Mouse (Mus musculus) heart, embryonic 11.5 days (tissue): ENCODE measurements around the gene Cryl1. TPM values are rescaled to one million over a fixed set of nuclear protein-coding genes. Genes with fewer than 3 reads are reported as not detected.

Experiments used
- ATAC-seq: fragments of 200-750 bp; cut with Nextera tagmentation; replicated peaks from 2 replicates; pipeline ENCODE4 v1.8.0; 2017; ENCODE audit warnings: moderate library complexity; ENCODE audit not compliant: insufficient number of reproducible peaks, low FRiP score, low TSS enrichment
- H3K27ac ChIP-seq: fragments of 300-500 bp; sonication (generic); 2 replicates; pipeline ENCODE4 v1.5.1; 2014; ENCODE audit warnings: mild to moderate bottlenecking, low read depth, low read length
- H3K27me3 ChIP-seq: fragments of 300-500 bp; sonication (generic); 2 replicates; pipeline ENCODE4 v1.6.1; 2014; ENCODE audit warnings: mild to moderate bottlenecking, low read length, mixed read lengths; ENCODE audit not compliant: control insufficient read depth, insufficient read depth
- H3K36me3 ChIP-seq: fragments of 300-500 bp; sonication (generic); 2 replicates; pipeline ENCODE4 v1.6.1; 2014; ENCODE audit warnings: mild to moderate bottlenecking, low read length, moderate library complexity, mixed read lengths; ENCODE audit not compliant: control insufficient read depth, insufficient read depth
- H3K4me1 ChIP-seq: fragments of 300-500 bp; sonication (generic); 2 replicates; pipeline ENCODE4 v1.6.1; 2014; ENCODE audit warnings: low read length; ENCODE audit not compliant: control insufficient read depth, insufficient read depth
- H3K4me2 ChIP-seq: fragments of 300-500 bp; sonication (generic); 2 replicates; pipeline ENCODE4 v1.6.1; 2014; ENCODE audit warnings: mild to moderate bottlenecking, moderate library complexity
- H3K4me3 ChIP-seq: fragments of 300-500 bp; sonication (generic); 2 replicates; pipeline ENCODE4 v1.5.1; 2014; ENCODE audit warnings: low read depth, low read length
- H3K9ac ChIP-seq: fragments of 300-500 bp; sonication (generic); 2 replicates; pipeline ENCODE4 v1.6.1; 2014; ENCODE audit warnings: mild to moderate bottlenecking, low read depth, low read length, moderate library complexity
- H3K9me3 ChIP-seq: fragments of 300-500 bp; sonication (generic); replicated peaks from 2 replicates; pipeline ENCODE4 v1.6.1; 2016; ENCODE audit warnings: low read length; ENCODE audit not compliant: control insufficient read depth
- WGBS: fragments of 180-500 bp; shearing (Covaris S2); extraction: QIAGEN DNeasy Blood & Tissue Kit; methylation state at CpG from one replicate; pipeline ENCODE4 v1.1.7; 2014; ENCODE audit not compliant: insufficient replicate concordance; 5-methylcytosine and 5-hydroxymethylcytosine counted together
- polyA plus RNA-seq: library from polyadenylated mRNA; unstranded; fragments of >200 nt; fragmentation: Nextera tagmentation; extraction: Ambion mirVana; gene quantifications from 2 replicates; pipeline ENCODE4 v1.2.1, GENCODE M21; 2014

Cryl1 gene
- polyA plus RNA-seq, 1 experiment from 2014 or later = 11.9 TPM

DNA sequence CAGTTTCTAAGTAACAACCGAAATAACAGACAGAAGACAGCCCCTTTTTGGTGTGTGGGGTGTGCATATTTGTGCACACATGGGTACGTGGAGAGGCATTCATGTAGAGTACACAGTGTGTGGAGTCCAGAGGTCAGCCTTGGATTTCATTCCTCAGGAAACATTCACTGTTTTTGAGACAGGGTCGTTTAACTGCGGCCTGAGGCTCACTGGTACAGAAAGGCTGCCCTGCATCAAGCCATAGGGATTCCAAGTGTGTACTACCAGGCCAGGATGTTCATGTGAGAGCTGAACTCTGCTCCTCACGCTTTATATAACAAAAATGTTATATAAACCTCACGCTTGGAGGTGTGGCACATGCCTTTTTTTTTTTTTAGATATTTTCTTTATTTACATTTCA, 34.5 kb downstream of the Cryl1 start:
- H3K9me3 ChIP-seq = no peaks in the 10 kb centered on the region
- no peak overlapping the region for H3K4me3 ChIP-seq
- peaks cover 5% of the 10 kb centered on the region; the same call in 1 of the 2 replicates for H3K27me3 ChIP-seq
- no peaks in the 10 kb centered on the region for H3K36me3 ChIP-seq
- 89% methylated on average over 6 of the region's 6 CpGs for WGBS
- H3K27ac ChIP-seq = no peak overlapping the region
- no peak for ATAC-seq
- no peaks in the 10 kb centered on the region for H3K4me1 ChIP-seq
- H3K9ac ChIP-seq = no peak overlapping the region
- no peak overlapping the region for H3K4me2 ChIP-seq

- no peak overlapping the region for H3K27ac ChIP-seq
- no peaks in the 10 kb centered on the region for H3K36me3 ChIP-seq
- H3K4me2 ChIP-seq = peak overlapping the region; percentile 51
- H3K4me3 ChIP-seq = no peak overlapping the region
- H3K4me1 ChIP-seq = no peaks in the 10 kb centered on the region
- ATAC-seq = no peak
- no peaks in the 10 kb centered on the region for H3K9me3 ChIP-seq
- no peak overlapping the region for H3K9ac ChIP-seq
- H3K27me3 ChIP-seq = peaks cover 5% of the 10 kb centered on the region; the same call in 1 of the 2 replicates
- 7% methylated on average over 21 of the region's 31 CpGs for WGBS
Observed at GRCm38 (mm10) chr14:57362726-57363660, 35.3 kb downstream of the Cryl1 start.

GRCm38 (mm10) chr14:57357030-57357429, 41.3 kb downstream of the Cryl1 start:
- Histone ChIP-seq H3K36me3 (no peaks in the 10 kb centered on the region), H3K27ac (no peak overlapping the region), H3K4me2 (no peak overlapping the region), H3K9me3 (no peaks in the 10 kb centered on the region), H3K4me1 (no peaks in the 10 kb centered on the region), H3K9ac (no peak overlapping the region), H3K27me3 (peaks cover 2% of the 10 kb centered on the region; the same call in 1 of the 2 replicates), H3K4me3 (no peak overlapping the region)
- 66% methylated on average over 5 of the region's 5 CpGs for WGBS
- no peak for ATAC-seq

DNA sequence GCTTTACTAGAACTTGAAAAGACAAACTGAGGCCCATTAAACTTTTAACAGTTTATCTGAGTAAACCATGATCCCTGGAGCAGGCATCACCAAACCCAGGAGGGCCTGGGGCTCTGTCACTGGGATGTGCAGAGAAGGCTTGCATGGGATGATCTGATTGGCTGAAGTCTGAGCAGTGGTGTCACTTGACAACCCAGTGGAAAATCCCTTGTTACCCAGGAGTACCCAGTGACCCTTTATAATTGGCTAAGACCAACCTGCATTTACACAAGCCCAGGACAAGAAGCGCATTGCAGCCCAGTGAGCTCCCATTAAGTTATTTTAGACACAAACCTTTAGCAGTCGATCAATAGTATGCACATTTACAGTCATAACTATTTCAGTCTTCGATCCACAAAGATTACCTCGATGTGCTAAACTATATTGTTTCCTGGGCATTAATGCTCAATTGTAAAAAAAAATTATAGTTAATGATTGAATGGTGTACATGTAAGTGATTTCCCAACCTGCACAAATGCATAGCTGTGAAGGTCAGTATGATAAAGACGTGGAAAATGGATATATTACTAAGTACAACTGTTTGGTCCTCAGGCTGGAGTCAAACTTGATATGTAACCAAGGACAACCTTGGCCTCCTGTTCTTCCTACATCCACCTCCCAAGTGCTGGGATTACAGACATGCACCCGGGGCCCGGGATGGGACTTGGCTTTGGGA, 46.7 kb downstream of the Cryl1 start:
- Histone ChIP-seq H3K27ac (no peak overlapping the region), H3K4me3 (no peak overlapping the region), H3K4me1 (0 out of 2 replicates have a peak, but pooled peaks cover 3% of the 10 kb centered on the region), H3K4me2 (no peak overlapping the region), H3K9me3 (no peaks in the 10 kb centered on the region), H3K36me3 (no peaks in the 10 kb centered on the region), H3K9ac (no peak overlapping the region), H3K27me3 (no peaks in the 10 kb centered on the region)
- no peak for ATAC-seq
- WGBS = 87% methylated on average over 7 of the region's 7 CpGs

- no peaks in the 10 kb centered on the region for H3K9me3 ChIP-seq
- no peak overlapping the region for H3K4me3 ChIP-seq
- no peaks in the 10 kb centered on the region for H3K36me3 ChIP-seq
- no peak for ATAC-seq
- H3K4me2 ChIP-seq = no peak overlapping the region
- WGBS = 54% methylated on average over 10 of the region's 10 CpGs
- H3K27me3 ChIP-seq = no peaks in the 10 kb centered on the region
- H3K4me1 ChIP-seq = 0 out of 2 replicates have a peak, but pooled peaks cover 3% of the 10 kb centered on the region
- H3K9ac ChIP-seq = no peak overlapping the region
- no peak overlapping the region for H3K27ac ChIP-seq
Observed at GRCm38 (mm10) chr14:57349955-57350354, 48.4 kb downstream of the Cryl1 start.

DNA sequence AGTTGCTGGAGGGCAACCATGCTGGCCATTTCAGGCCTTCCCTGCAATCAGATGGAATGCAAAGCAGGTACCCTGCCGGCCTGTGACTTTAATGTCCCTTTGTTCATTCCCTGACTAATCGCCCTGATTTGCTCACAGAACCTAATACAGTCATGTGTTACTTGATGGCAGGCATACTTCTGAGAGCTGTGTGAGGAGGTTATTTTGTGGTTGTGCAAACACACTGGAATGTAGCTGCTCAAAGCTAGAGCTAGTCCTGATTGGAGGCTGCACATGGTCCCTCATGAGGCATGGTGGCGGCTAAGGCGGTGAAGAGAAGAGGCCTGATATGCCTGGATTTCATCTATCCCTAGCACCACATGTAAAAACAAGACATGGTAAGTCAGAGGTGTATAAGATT, 50.2 kb downstream of the Cryl1 start:
- no peak overlapping the region for H3K27ac ChIP-seq
- no peak overlapping the region for H3K4me3 ChIP-seq
- peaks cover 13% of the 10 kb centered on the region for H3K4me1 ChIP-seq
- ATAC-seq = no peak
- WGBS = 57% methylated on average over 4 of the region's 4 CpGs
- no peak overlapping the region for H3K9ac ChIP-seq
- H3K36me3 ChIP-seq = no peaks in the 10 kb centered on the region
- H3K4me2 ChIP-seq = no peak overlapping the region
- no peaks in the 10 kb centered on the region for H3K9me3 ChIP-seq
- H3K27me3 ChIP-seq = no peaks in the 10 kb centered on the region

GRCm38 (mm10) chr14:57346135-57346534, 52.2 kb downstream of the Cryl1 start:
- peaks cover 20% of the 10 kb centered on the region for H3K4me1 ChIP-seq
- no peak overlapping the region for H3K4me3 ChIP-seq
- H3K4me2 ChIP-seq = no peak overlapping the region
- no peak overlapping the region for H3K9ac ChIP-seq
- H3K9me3 ChIP-seq = no peaks in the 10 kb centered on the region
- H3K27me3 ChIP-seq = no peaks in the 10 kb centered on the region
- ATAC-seq = no peak
- no peak overlapping the region for H3K27ac ChIP-seq
- 81% methylated on average over 3 of the region's 3 CpGs for WGBS
- no peaks in the 10 kb centered on the region for H3K36me3 ChIP-seq

DNA sequence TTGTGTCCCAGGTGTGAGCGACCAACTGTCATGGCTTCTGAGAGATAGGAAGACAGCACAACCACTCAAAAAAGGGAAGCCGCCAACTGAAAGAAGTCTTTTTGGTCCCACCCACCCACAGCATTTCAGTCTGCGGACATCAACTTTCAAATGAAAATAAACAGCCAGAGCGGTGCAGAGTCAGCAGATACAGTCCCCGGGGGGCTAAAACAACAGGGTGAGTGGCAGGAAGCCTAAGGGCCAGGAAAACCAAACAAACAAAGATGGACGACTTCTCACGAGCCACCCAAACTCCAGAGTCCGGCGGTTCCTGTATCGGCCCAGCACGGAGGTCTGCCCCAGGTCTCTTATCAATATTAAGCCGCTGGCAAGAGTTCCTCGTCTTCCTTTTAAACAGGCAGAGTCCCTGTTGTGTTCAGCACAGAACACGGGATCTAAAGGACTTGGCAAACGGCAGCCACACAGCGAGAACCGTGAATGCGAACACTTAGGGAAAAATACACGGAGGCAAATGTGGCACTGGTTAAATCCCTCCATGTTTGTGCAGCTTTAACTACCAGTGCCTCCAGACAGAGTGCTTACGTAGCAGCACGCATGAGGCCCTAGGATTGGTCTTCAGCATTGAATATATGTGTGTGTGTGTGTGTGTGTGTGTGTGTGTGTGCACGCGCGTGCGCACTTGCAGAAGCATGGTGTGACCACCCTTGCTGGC, 53.4 kb downstream of the Cryl1 start:
- peak overlapping the region; percentile 62; the same call in 1 of the 2 replicates for H3K9ac ChIP-seq
- ATAC-seq = no peak
- no peaks in the 10 kb centered on the region for H3K9me3 ChIP-seq
- peak overlapping the region; percentile 21 for H3K4me3 ChIP-seq
- peak overlapping the region; percentile 63 for H3K4me2 ChIP-seq
- peaks cover 20% of the 10 kb centered on the region for H3K4me1 ChIP-seq
- no peaks in the 10 kb centered on the region for H3K36me3 ChIP-seq
- no peak overlapping the region for H3K27ac ChIP-seq
- WGBS = 35% methylated on average over 25 of the region's 25 CpGs
- no peaks in the 10 kb centered on the region for H3K27me3 ChIP-seq
